Comparison of ENCODE assay signal across 8 mouse cellular contexts in the genomic region with DNA sequence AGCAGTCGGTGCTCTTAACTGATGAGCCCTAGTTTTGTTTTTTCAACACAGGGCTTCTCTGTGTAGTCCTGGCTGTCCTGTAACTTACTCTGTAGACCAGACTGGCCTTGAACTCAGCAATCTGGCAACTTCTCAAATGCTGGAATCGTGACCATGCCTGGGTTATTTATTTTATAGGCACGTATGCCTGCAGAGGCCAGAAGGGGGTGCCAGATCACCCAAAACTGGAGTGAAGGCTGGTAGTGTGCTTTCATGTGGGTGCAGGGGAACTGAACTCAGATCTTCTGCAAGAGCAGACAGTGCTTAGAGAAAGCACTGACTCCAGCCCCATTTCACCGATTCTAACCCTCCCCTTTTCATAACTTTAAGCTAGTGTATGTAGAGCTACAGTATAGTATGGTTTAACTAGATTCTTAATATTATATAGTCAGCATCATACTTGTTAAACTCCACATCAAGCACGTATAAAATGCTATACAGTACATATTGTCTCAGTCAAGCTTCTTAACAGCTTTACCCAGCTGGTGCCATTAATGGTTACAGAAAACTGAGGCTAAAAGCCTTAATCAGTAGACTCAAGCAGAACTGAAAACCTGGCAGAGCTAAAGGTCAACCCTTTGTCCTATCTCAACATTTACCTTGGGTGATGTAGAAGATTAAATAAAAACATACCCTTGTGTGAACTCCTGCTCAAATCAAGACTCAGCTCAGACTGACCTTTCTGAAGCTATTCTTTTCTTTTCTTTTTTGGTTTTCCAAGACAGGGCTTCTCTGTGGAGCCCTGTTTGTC. TPM values are rescaled to one million over a fixed set of nuclear protein-coding genes. Genes with fewer than 3 reads are reported as not detected.
DNase-seq lines count a peak whose midpoint lies in the region; ATAC-seq and TF ChIP-seq lines count a peak whose summit lies in the region.

No protein-coding gene starts in this region.

- H3K4me2 ChIP-seq in limb, embryonic 11.5 days (ENCODE audit: low read depth, severe bottlenecking), result no peak overlapping the region

- WGBS in limb, embryonic 11.5 days, result 68% methylated on average over 5 of the region's 5 CpGs
- 75% methylated on average over 5 of the region's 5 CpGs for WGBS in limb, embryonic 10.5 days
- WGBS in lung, adult 2 months, result 49% methylated on average over 5 of the region's 5 CpGs
- 77% methylated on average over 5 of the region's 5 CpGs for WGBS in midbrain, embryonic 10.5 days

- no peak for ATAC-seq in limb, embryonic 11.5 days (ENCODE audit: insufficient number of reproducible peaks, low FRiP score, low TSS enrichment, low read depth)

- no peaks in the 10 kb centered on the region for H3K27me3 ChIP-seq in limb, embryonic 11.5 days (ENCODE audit: control insufficient read depth, insufficient read depth, low read length)
- 0 out of 2 replicates have a peak, but pooled peaks cover 2% of the 10 kb centered on the region for H3K27me3 ChIP-seq in limb, embryonic 10.5 days (ENCODE audit: low read depth, poor library complexity, severe bottlenecking)
- no peaks in the 10 kb centered on the region for H3K27me3 ChIP-seq in midbrain, embryonic 10.5 days (ENCODE audit: low read depth, poor library complexity, severe bottlenecking)

- no peak overlapping the region for H3K27ac ChIP-seq in limb, embryonic 11.5 days (replicated peaks; ENCODE audit: low read depth, low read length)
- no peak overlapping the region for H3K27ac ChIP-seq in limb, embryonic 10.5 days
- H3K27ac ChIP-seq in midbrain, embryonic 10.5 days (replicated peaks), result no peak overlapping the region

- H3K9ac ChIP-seq in limb, embryonic 11.5 days (ENCODE audit: low read length), result no peak overlapping the region

- TF ChIP-seq POLR2A in lung, adult 2 months (IDR thresholded peaks at IDR 0.05; ENCODE audit: borderline replicate concordance, extremely low read depth, low read depth, low read length), result no peak

- H3K9me3 ChIP-seq in limb, embryonic 11.5 days (ENCODE audit: control insufficient read depth, low read length), result no peaks in the 10 kb centered on the region
- H3K9me3 ChIP-seq in limb, embryonic 10.5 days (replicated peaks), result no peaks in the 10 kb centered on the region
- no peaks in the 10 kb centered on the region for H3K9me3 ChIP-seq in midbrain, embryonic 10.5 days (replicated peaks)

- no peaks in the 10 kb centered on the region for H3K4me1 ChIP-seq in limb, embryonic 11.5 days (ENCODE audit: control insufficient read depth, insufficient read depth, low read length)
- H3K4me1 ChIP-seq in limb, embryonic 10.5 days, result peaks cover 8% of the 10 kb centered on the region
- peaks cover 3% of the 10 kb centered on the region; the same call in 1 of the 2 replicates for H3K4me1 ChIP-seq in lung, adult 2 months (ENCODE audit: control insufficient read depth, insufficient read depth, low read length)
- H3K4me1 ChIP-seq in midbrain, embryonic 10.5 days, result peaks cover 30% of the 10 kb centered on the region

- peak; percentile 44 for DNase-seq in limb, embryonic 11.5 days (ENCODE audit: low spot score)
- no peak for DNase-seq in limb, embryonic 10.5 days (ENCODE audit: low spot score)
- peak; percentile 84 for DNase-seq in NIH3T3 (ENCODE audit: low read depth)
- peak; percentile 62 for DNase-seq in cerebellum, adult 9-10 months
- peak; percentile 83 for DNase-seq in induced T-regulatory cell, adult 2 months (ENCODE audit: low read depth)
- peak; percentile 31 for DNase-seq in lung, adult 2 months
- DNase-seq in spleen, adult 18-20 months, result peak; percentile 47 to 66
- DNase-seq in midbrain, embryonic 10.5 days (ENCODE audit: low spot score), result no peak

- no peaks in the 10 kb centered on the region for H3K36me3 ChIP-seq in limb, embryonic 11.5 days (ENCODE audit: control insufficient read depth, insufficient read depth, low read length)
- peaks cover 4% of the 10 kb centered on the region for H3K36me3 ChIP-seq in limb, embryonic 10.5 days
- peaks cover 9% of the 10 kb centered on the region; the same call in 1 of the 2 replicates for H3K36me3 ChIP-seq in midbrain, embryonic 10.5 days

- H3K4me3 ChIP-seq in limb, embryonic 11.5 days (ENCODE audit: low read depth, low read length), result no peak overlapping the region
- H3K4me3 ChIP-seq in limb, embryonic 10.5 days, result no peak overlapping the region
- no peak overlapping the region for H3K4me3 ChIP-seq in lung, adult 2 months (replicated peaks; ENCODE audit: extremely low read depth, low read depth, low read length)
- no peak overlapping the region for H3K4me3 ChIP-seq in midbrain, embryonic 10.5 days

- TF ChIP-seq CTCF in lung, adult 2 months (IDR thresholded peaks at IDR 0.05; ENCODE audit: insufficient read depth, low read length), result peak; percentile 65

RNA-seq across cellular contexts. Expression of a gene that starts 1.5 kb away (rescaled TPM):
- 77.0 and 81.5 TPM in 2 replicates for polyA plus RNA-seq in limb, embryonic 11.5 days (2014; fragmentation: Nextera tagmentation; extraction: Ambion mirVana)
- polyA plus RNA-seq in limb, embryonic 10.5 days (2016; fragmentation: Nextera tagmentation; extraction: Ambion mirVana), result 60.9 and 64.4 TPM in 2 replicates
- 42.7 and 56.7 TPM in 2 replicates for polyA plus RNA-seq in lung, adult 2 months (2012; rRNA removed)
- polyA plus RNA-seq in midbrain, embryonic 10.5 days (2016; fragmentation: Nextera tagmentation; extraction: Ambion mirVana), result 85.4 and 87.1 TPM in 2 replicates

RNA-seq across cellular contexts. Expression of a gene that starts 21.5 kb away (rescaled TPM):
- polyA plus RNA-seq in limb, embryonic 11.5 days (2014; fragmentation: Nextera tagmentation; extraction: Ambion mirVana), result 138 and 143 TPM in 2 replicates
- polyA plus RNA-seq in limb, embryonic 10.5 days (2016; fragmentation: Nextera tagmentation; extraction: Ambion mirVana), result 138 and 172 TPM in 2 replicates
- 12.6 and 17.4 TPM in 2 replicates for polyA plus RNA-seq in lung, adult 2 months (2012; rRNA removed)
- 101 and 109 TPM in 2 replicates for polyA plus RNA-seq in midbrain, embryonic 10.5 days (2016; fragmentation: Nextera tagmentation; extraction: Ambion mirVana)

RNA-seq across cellular contexts. Expression of a gene that starts 43.1 kb away (rescaled TPM):
- 36.5 and 40.2 TPM in 2 replicates for polyA plus RNA-seq in limb, embryonic 11.5 days (2014; fragmentation: Nextera tagmentation; extraction: Ambion mirVana)
- polyA plus RNA-seq in limb, embryonic 10.5 days (2016; fragmentation: Nextera tagmentation; extraction: Ambion mirVana), result 41.2 and 43.5 TPM in 2 replicates
- polyA plus RNA-seq in lung, adult 2 months (2012; rRNA removed), result 21.7 and 27.8 TPM in 2 replicates
- 42.6 and 46.5 TPM in 2 replicates for polyA plus RNA-seq in midbrain, embryonic 10.5 days (2016; fragmentation: Nextera tagmentation; extraction: Ambion mirVana)

Comparison
In these comparisons a context has a peak if more than half of its experiments do, and no peak if none do; other contexts are left out.
1. DNase-seq: peak in limb, embryonic 11.5 days (single experiment), NIH3T3 (single experiment), cerebellum, adult 9-10 months (single experiment), induced T-regulatory cell, adult 2 months (single experiment), lung, adult 2 months (single experiment) and spleen, adult 18-20 months (2 of 2); none in limb, embryonic 10.5 days (single experiment) and midbrain, embryonic 10.5 days (single experiment).